In genomic region chr5:119137409-119137808, GRCm38 (mm10) we compare ENCODE assay signal across 14 mouse cellular contexts.
A peak's percentile ranks its signal among the peaks of the same experiment; 100 is the strongest.
DNase-seq lines count a peak whose midpoint lies in the region; ATAC-seq and TF ChIP-seq lines count a peak whose summit lies in the region.
"Had no signal": no experiment of that assay in that cellular context is flagged by ENCODE, and none has a peak within 500 bp of the region (broad histone marks: within the 10 kb centered on the region; RNA-seq: fewer than 3 reads in every experiment).

No protein-coding gene starts in this region.

- no peak for TF ChIP-seq CTCF in kidney, adult 2 months (conservative IDR thresholded peaks at IDR 0.05; ENCODE audit: insufficient read depth, insufficient read length, low read depth, low read length)

- TF ChIP-seq POLR2A in kidney, adult 2 months (IDR thresholded peaks at IDR 0.05; ENCODE audit: low read depth, low read length): no peak
- no peak for TF ChIP-seq POLR2A in limb, embryonic 14.5 days (IDR thresholded peaks at IDR 0.05; ENCODE audit: borderline replicate concordance, extremely low read depth, insufficient read depth, insufficient read length)

- DNase-seq in kidney, adult 2 months: no peak
- DNase-seq in kidney, postnatal 10 days: no peak
- DNase-seq in urinary bladder, adult 2 months (ENCODE audit: low spot score): peak; percentile 29
- no peak for DNase-seq in urinary bladder, postnatal 25 days (ENCODE audit: low spot score)
- no peak for DNase-seq in limb, embryonic 14.5 days (ENCODE audit: low spot score)
- DNase-seq in right cerebral cortex, adult 18-20 months: no peak
- DNase-seq in frontal cortex, postnatal 36 days (ENCODE audit: low spot score in 2 of 2): no peak
- DNase-seq: adrenal gland, adult 2 months; cerebellum, adult 18-20 months; layer of hippocampus, adult 9-11 months had no signal

- no peaks in the 10 kb centered on the region for H3K27me3 ChIP-seq in kidney, adult 2 months (replicated peaks; ENCODE audit: control insufficient read depth, insufficient read depth, low read length)
- peaks cover 10% of the 10 kb centered on the region for H3K27me3 ChIP-seq in limb, embryonic 14.5 days (ENCODE audit: control insufficient read depth, insufficient read depth, low read length)

- H3K9me3 ChIP-seq in limb, embryonic 14.5 days (ENCODE audit: control insufficient read depth, low read length): no peaks in the 10 kb centered on the region
- H3K9me3 ChIP-seq: midbrain, embryonic 10.5 days had no signal

- H3K9ac ChIP-seq in limb, embryonic 14.5 days (ENCODE audit: low read depth, low read length, severe bottlenecking): peak overlapping the region; percentile 13
- H3K9ac ChIP-seq: liver, embryonic 12.5 days had no signal

- H3K4me1 ChIP-seq in kidney, adult 2 months (ENCODE audit: control insufficient read depth, insufficient read depth, low read length): no peaks in the 10 kb centered on the region
- peaks cover 23% of the 10 kb centered on the region for H3K4me1 ChIP-seq in limb, embryonic 14.5 days (ENCODE audit: control insufficient read depth, insufficient read depth, low read length)
- H3K4me1 ChIP-seq: liver, embryonic 12.5 days had no signal

- H3K4me3 ChIP-seq in kidney, adult 2 months (ENCODE audit: insufficient read depth, low read depth, low read length): peak overlapping the region; percentile 24; the same call in 1 of the 2 replicates
- peak overlapping the region; percentile 24 for H3K4me3 ChIP-seq in limb, embryonic 14.5 days (replicated peaks; ENCODE audit: low read length)
- H3K4me3 ChIP-seq: liver, embryonic 12.5 days; midbrain, embryonic 10.5 days had no signal

- WGBS in kidney, adult 2 months: 22% methylated on average over 13 of the region's 13 CpGs
- 22% methylated on average over 13 of the region's 13 CpGs for WGBS in limb, embryonic 14.5 days

- ATAC-seq in limb, embryonic 14.5 days (ENCODE audit: low FRiP score, low read depth): no peak; the same call in 1 of the 2 replicates
- ATAC-seq: liver, embryonic 12.5 days; lung, postnatal 0 days had no signal

- H3K36me3 ChIP-seq in kidney, adult 2 months (ENCODE audit: control insufficient read depth, insufficient read depth, low read length): no peaks in the 10 kb centered on the region
- H3K36me3 ChIP-seq in limb, embryonic 14.5 days (ENCODE audit: control insufficient read depth, insufficient read depth, low read length): no peaks in the 10 kb centered on the region
- H3K36me3 ChIP-seq: G1E; liver, embryonic 12.5 days; midbrain, embryonic 10.5 days had no signal

- no peak overlapping the region for H3K27ac ChIP-seq in kidney, adult 2 months (ENCODE audit: insufficient read depth, low read depth, low read length)
- H3K27ac ChIP-seq in limb, embryonic 14.5 days (replicated peaks; ENCODE audit: low read depth, low read length): 0 out of 2 replicates have a peak overlapping the region, but pooled peaks have one; percentile 30
- H3K27ac ChIP-seq: liver, embryonic 12.5 days; midbrain, embryonic 10.5 days had no signal

- H3K4me2 ChIP-seq in limb, embryonic 14.5 days (replicated peaks; ENCODE audit: low read depth, low read length, severe bottlenecking): peak overlapping the region; percentile 44
- H3K4me2 ChIP-seq: liver, embryonic 12.5 days had no signal
